Mouse (Mus musculus) olfactory bulb, adult 2 months (tissue): ENCODE measurements around the gene Cygb. TPM values are rescaled to one million over a fixed set of nuclear protein-coding genes. Genes with fewer than 3 reads are reported as not detected.
"Not testable (repeated sequence)": the region's sequence is repeated elsewhere in the genome, so short reads cannot be mapped to it uniquely, and the experiment has no call there.

Experiments
- H3K27ac ChIP-seq: fragments of 200-500 bp; 2 replicates; pipeline ENCODE4 v1.5.1; 2012; ENCODE audit warnings: low read depth, low read length; ENCODE audit not compliant: insufficient read depth
- H3K4me1 ChIP-seq: fragments of 200-500 bp; 2 replicates; pipeline ENCODE4 v1.6.1; 2012; ENCODE audit warnings: low read length; ENCODE audit not compliant: control insufficient read depth, insufficient read depth
- H3K4me3 ChIP-seq: fragments of 200-500 bp; 2 replicates; pipeline ENCODE4 v1.5.1; 2012; ENCODE audit warnings: mild to moderate bottlenecking, low read depth, low read length, moderate library complexity; ENCODE audit not compliant: insufficient read depth
- CTCF ChIP-seq: fragments of 200-500 bp; IDR thresholded peaks from 2 replicates; pipeline ENCODE4 v1.5.1; 2012; ENCODE audit warnings: low read depth, mild to moderate bottlenecking, low read length, moderate library complexity; ENCODE audit not compliant: insufficient read depth
- POLR2A ChIP-seq: fragments of 200-500 bp; IDR thresholded peaks from 2 replicates; pipeline ENCODE4 v1.6.1; 2012; ENCODE audit warnings: mild to moderate bottlenecking, low read depth, low read length, moderate library complexity; ENCODE audit not compliant: insufficient read depth
- WGBS: fragments of 180-500 bp; shearing (Covaris S2); methylation state at CpG from one replicate; pipeline ENCODE4 v1.1.7; 2018; 5-methylcytosine and 5-hydroxymethylcytosine counted together
- polyA plus RNA-seq: library from polyadenylated mRNA; stranded (reverse); fragments of >200 nt; gene quantifications from 2 replicates; pipeline ENCODE4 v1.2.4, GENCODE M21; 2012; ENCODE audit warnings: low replicate concordance; ENCODE audit not compliant: missing spikeins, insufficient read depth, insufficient read length

The Cygb gene
- polyA plus RNA-seq, 1 experiment: not detected

- H3K4me3 ChIP-seq: no peak overlapping the region
- peaks cover 28% of the 10 kb centered on the region for H3K4me1 ChIP-seq
- TF ChIP-seq POLR2A: no peak
- TF ChIP-seq CTCF: no peak
- H3K27ac ChIP-seq: no peak overlapping the region
- 26% methylated on average over 13 of the region's 13 CpGs for WGBS
These were observed 15.8 kb upstream of the Cygb start for GRCm38 (mm10) chr11:116669787-116670365.

DNA sequence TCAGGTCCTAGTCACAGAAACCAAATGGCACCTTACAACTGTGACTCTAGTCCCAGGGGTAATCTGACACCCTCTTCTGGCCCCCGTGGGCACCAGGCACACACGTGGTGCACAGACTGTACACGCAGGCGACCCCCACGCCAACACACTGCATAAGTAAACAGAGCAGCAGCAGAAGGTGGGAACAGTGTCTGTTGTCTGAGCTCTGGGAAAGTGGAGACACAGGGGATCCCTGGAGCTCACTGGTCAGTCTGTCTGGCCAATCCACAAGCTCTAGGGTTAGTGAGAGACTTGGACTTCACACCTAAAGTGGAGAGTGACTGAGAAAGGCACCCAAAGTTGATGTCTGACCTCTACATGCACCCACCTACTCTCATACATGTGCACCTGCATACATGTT lies 15.2 kb upstream of the Cygb start:
- Histone ChIP-seq H3K4me1 (peaks cover 29% of the 10 kb centered on the region), H3K27ac (no peak overlapping the region), H3K4me3 (no peak overlapping the region)
- TF ChIP-seq CTCF (no peak), POLR2A (no peak)
- 44% methylated on average over 5 of the region's 5 CpGs for WGBS

- H3K4me1 ChIP-seq: peaks cover 33% of the 10 kb centered on the region
- H3K4me3 ChIP-seq: no peak overlapping the region
- H3K27ac ChIP-seq: peak overlapping the region; percentile 12; the same call in 1 of the 2 replicates
- WGBS: 43% methylated on average over 7 of the region's 7 CpGs
- TF ChIP-seq POLR2A: no peak
- no peak for TF ChIP-seq CTCF
These were observed 14.7 kb upstream of the Cygb start for GRCm38 (mm10) chr11:116668839-116669238.

DNA sequence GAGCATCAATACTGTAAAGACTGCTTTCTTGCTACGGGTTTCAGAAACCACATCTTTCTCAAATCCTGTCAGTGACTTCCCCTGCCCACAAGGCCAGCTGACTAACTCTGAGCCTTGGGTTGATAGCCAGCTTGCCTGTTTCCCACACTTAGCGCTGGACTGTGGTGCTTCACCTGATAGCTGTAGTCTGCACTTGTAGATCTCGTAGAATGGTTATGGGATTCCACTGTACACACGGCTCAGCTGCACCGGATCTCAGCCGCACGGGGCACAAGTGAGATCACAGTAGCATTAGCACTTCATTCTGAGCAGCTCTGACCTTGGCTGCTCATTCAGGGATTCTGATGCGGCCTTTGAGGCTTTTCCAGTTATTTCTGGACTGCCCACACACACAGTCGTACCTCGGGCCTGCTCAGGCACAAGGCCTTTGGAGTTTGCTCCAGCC lies 14.3 kb upstream of the Cygb start:
- 62% methylated on average over 10 of the region's 10 CpGs for WGBS
- H3K4me3 ChIP-seq: no peak overlapping the region
- H3K27ac ChIP-seq: peak overlapping the region; percentile 12; the same call in 1 of the 2 replicates
- TF ChIP-seq CTCF (no peak), POLR2A (no peak)
- peaks cover 36% of the 10 kb centered on the region for H3K4me1 ChIP-seq

DNA sequence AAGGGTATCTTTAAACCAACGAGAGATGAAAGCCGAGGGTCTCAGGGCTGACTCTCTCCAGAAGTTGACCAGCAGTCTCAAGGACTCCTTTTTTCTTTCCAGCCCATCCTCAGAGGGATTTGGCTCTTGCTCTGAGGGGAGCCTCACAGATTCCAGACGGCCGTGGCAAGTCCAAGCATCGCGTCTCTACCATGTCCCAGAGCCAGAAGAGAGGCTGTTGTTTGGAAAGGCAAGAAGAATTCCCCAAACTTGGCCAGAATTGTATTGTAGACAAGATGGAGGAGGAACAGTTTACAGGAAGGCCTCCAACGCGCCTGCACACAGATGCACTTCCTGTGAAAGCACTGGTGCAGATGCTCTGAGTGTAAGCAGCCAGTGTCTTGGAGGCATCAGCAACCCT lies 13.8 kb upstream of the Cygb start:
- Histone ChIP-seq H3K27ac (no peak overlapping the region), H3K4me3 (no peak overlapping the region), H3K4me1 (peaks cover 40% of the 10 kb centered on the region)
- TF ChIP-seq POLR2A: no peak
- TF ChIP-seq CTCF: no peak
- WGBS: 79% methylated on average over 8 of the region's 8 CpGs

- 95% methylated on average over 3 of the region's 5 CpGs for WGBS
- H3K4me1 ChIP-seq: peaks cover 43% of the 10 kb centered on the region
- H3K4me3 ChIP-seq, H3K27ac ChIP-seq: not testable (repeated sequence)
These were observed 12.9 kb upstream of the Cygb start for GRCm38 (mm10) chr11:116667012-116667411.

DNA sequence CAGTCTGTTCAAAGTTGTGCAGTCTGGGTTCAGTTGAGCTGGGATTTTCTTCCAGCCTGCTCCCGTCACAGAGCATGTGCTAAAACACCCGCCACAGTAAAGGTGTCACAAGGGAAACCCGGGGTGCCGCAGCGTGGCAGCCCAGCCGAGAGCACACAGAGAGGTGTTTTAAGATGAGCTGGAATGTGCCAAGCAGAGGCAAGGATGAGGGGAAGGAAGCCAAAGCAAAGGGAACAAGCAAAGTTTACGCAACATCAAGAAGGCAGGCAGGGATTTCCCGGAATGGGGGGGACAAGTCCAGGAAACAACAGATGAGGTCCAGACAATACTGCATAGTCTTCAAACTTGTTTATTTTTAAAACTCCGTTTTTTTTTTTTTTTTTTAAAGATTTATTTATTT lies 12.5 kb upstream of the Cygb start:
- WGBS: 67% methylated on average over 9 of the region's 9 CpGs

DNA sequence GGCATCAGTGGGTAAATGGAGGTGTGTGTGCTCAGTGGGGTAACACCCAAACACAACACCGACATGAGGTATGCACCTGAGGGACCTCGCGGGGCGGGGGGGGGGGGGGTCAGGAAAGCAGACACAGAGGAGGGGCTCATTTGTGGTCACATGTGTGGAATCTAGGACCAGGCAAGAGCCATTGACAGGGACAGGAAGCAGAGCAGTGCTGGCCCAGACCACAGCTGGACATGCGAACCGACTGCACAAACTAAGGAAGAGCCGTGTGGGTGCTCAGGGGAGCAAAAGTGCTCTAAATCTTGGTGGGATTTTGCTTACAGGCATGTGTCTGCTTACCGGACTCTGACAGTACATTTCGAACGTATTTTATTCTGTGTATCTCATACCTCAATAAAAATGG lies 11.2 kb upstream of the Cygb start:
- 86% methylated on average over 10 of the region's 10 CpGs for WGBS
- Histone ChIP-seq H3K4me3 (no peak overlapping the region), H3K27ac (no peak overlapping the region), H3K4me1 (peaks cover 56% of the 10 kb centered on the region)
- no peak for TF ChIP-seq POLR2A
- no peak for TF ChIP-seq CTCF

More for the DNA sequence above, 12.5 kb upstream of the Cygb start:
- TF ChIP-seq POLR2A: no peak
- TF ChIP-seq CTCF: no peak
- H3K4me3 ChIP-seq: no peak overlapping the region
- H3K4me1 ChIP-seq: peaks cover 47% of the 10 kb centered on the region
- H3K27ac ChIP-seq: no peak overlapping the region

DNA sequence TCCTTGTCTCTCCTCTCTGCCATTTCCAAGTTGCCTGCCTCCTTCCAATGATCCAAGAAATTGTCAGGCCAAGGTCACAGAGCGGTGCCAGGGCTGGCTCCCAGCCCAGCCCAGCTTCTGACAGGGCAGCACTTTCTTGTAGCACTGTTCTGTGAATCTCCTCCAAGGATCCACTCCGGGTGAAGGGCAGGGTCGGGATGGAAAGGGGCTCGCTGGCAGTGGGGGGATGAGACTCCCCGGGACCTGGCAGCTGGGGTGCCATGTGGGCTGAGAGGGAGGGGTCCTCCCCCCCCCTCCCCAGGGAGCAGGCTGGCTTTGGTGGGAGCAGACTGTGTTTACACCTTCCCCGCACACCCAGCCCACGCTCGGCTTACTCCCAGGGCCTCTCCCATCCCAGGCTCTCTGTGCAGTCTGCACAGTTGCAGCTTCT lies 7.8 kb upstream of the Cygb start:
- Histone ChIP-seq H3K27ac (peak overlapping the region; percentile 52), H3K4me3 (no peak overlapping the region), H3K4me1 (peaks cover 67% of the 10 kb centered on the region)
- WGBS: 13% methylated on average over 8 of the region's 8 CpGs
- no peak for TF ChIP-seq POLR2A
